Mouse (Mus musculus): ENCODE data around the gene AL732309.1. TPM values are rescaled to one million over a fixed set of nuclear protein-coding genes. Genes with fewer than 3 reads are reported as not detected.

AL732309.1 gene
- 5.5 and 5.7 TPM in 2 replicates for polyA plus RNA-seq (2016; fragmentation: Nextera tagmentation; extraction: Ambion mirVana)

GRCm38 (mm10) chr2:25246183-25247072 is at the start of gene AL732309.1:
TSS of gene AL732309.1 (minus strand) at chr2:25246863.
- peaks cover 31% of the 10 kb centered on the region for H3K27me3 ChIP-seq
- WGBS: 84% methylated on average over 10 of the region's 10 CpGs
- peaks cover 60% of the 10 kb centered on the region for H3K36me3 ChIP-seq
- H3K27ac ChIP-seq: no peak within 1 kb of the TSS
- H3K9ac ChIP-seq (replicated peaks): no peak within 1 kb of the TSS; the same call in 1 of the 2 replicates
- peaks cover 13% of the 10 kb centered on the region for H3K4me1 ChIP-seq (replicated peaks)
- no peak within 1 kb of the TSS for H3K4me3 ChIP-seq (replicated peaks)
- no peak for ATAC-seq (ENCODE audit: insufficient number of reproducible peaks, insufficient read depth, low FRiP score, low TSS enrichment, low read depth)
- no peak within 1 kb of the TSS for H3K4me2 ChIP-seq
- H3K9me3 ChIP-seq: no peaks in the 10 kb centered on the region

GRCm38 (mm10) chr2:25293706-25294105 is 47.0 kb upstream of the AL732309.1 start:
- H3K27me3 ChIP-seq: peaks cover 99% of the 10 kb centered on the region
- no peak for ATAC-seq (ENCODE audit: insufficient number of reproducible peaks, insufficient read depth, low FRiP score, low TSS enrichment, low read depth)
- H3K4me2 ChIP-seq: no peak overlapping the region
- H3K36me3 ChIP-seq: no peaks in the 10 kb centered on the region
- H3K27ac ChIP-seq: no peak overlapping the region
- no peaks in the 10 kb centered on the region for H3K9me3 ChIP-seq
- no peak overlapping the region for H3K4me3 ChIP-seq (replicated peaks)
- peaks cover 17% of the 10 kb centered on the region; the same call in 1 of the 2 replicates for H3K4me1 ChIP-seq (replicated peaks)
- 68% methylated on average over 9 of the region's 9 CpGs for WGBS
- H3K9ac ChIP-seq (replicated peaks): no peak overlapping the region

GRCm38 (mm10) chr2:25292856-25293255 is 46.2 kb upstream of the AL732309.1 start:
- no peaks in the 10 kb centered on the region for H3K9me3 ChIP-seq
- no peak overlapping the region for H3K4me3 ChIP-seq (replicated peaks)
- no peak overlapping the region for H3K9ac ChIP-seq (replicated peaks)
- WGBS: 0% methylated on average over 1 of the region's 1 CpGs
- H3K27ac ChIP-seq: no peak overlapping the region
- H3K4me2 ChIP-seq: no peak overlapping the region
- no peaks in the 10 kb centered on the region for H3K36me3 ChIP-seq
- H3K27me3 ChIP-seq: peaks cover 100% of the 10 kb centered on the region
- no peak for ATAC-seq (ENCODE audit: insufficient number of reproducible peaks, insufficient read depth, low FRiP score, low TSS enrichment, low read depth)
- H3K4me1 ChIP-seq (replicated peaks): peaks cover 17% of the 10 kb centered on the region; the same call in 1 of the 2 replicates

- H3K27me3 ChIP-seq: peaks cover 100% of the 10 kb centered on the region
- H3K9me3 ChIP-seq: no peaks in the 10 kb centered on the region
- no peak for ATAC-seq (ENCODE audit: insufficient number of reproducible peaks, insufficient read depth, low FRiP score, low TSS enrichment, low read depth)
- H3K36me3 ChIP-seq: no peaks in the 10 kb centered on the region
- H3K9ac ChIP-seq (replicated peaks): peak overlapping the region; percentile 46; the same call in 1 of the 2 replicates
- WGBS: 9% methylated on average over 36 of the region's 43 CpGs
- H3K4me2 ChIP-seq: peak overlapping the region; percentile 53
- peaks cover 17% of the 10 kb centered on the region; the same call in 1 of the 2 replicates for H3K4me1 ChIP-seq (replicated peaks)
- peak overlapping the region; percentile 31 for H3K4me3 ChIP-seq (replicated peaks)
- H3K27ac ChIP-seq: no peak overlapping the region
Observed at GRCm38 (mm10) chr2:25292054-25292544, 45.4 kb upstream of the AL732309.1 start.

GRCm38 (mm10) chr2:25291184-25292053 is 44.8 kb upstream of the AL732309.1 start:
- H3K27me3 ChIP-seq: peaks cover 100% of the 10 kb centered on the region
- H3K4me1 ChIP-seq (replicated peaks): peaks cover 17% of the 10 kb centered on the region; the same call in 1 of the 2 replicates
- H3K9ac ChIP-seq (replicated peaks): 0 out of 2 replicates have a peak overlapping the region, but pooled peaks have one; percentile 46
- H3K9me3 ChIP-seq: no peaks in the 10 kb centered on the region
- H3K4me2 ChIP-seq: peak overlapping the region; percentile 53
- peak overlapping the region; percentile 31 for H3K4me3 ChIP-seq (replicated peaks)
- ATAC-seq (ENCODE audit: insufficient number of reproducible peaks, insufficient read depth, low FRiP score, low TSS enrichment, low read depth): no peak
- no peak overlapping the region for H3K27ac ChIP-seq
- peaks cover under 1% of the 10 kb centered on the region; the same call in 1 of the 2 replicates for H3K36me3 ChIP-seq
- 4% methylated on average over 32 of the region's 32 CpGs for WGBS

- ATAC-seq (ENCODE audit: insufficient number of reproducible peaks, insufficient read depth, low FRiP score, low TSS enrichment, low read depth): no peak
- Histone ChIP-seq H3K4me1 (replicated peaks) (peaks cover 17% of the 10 kb centered on the region; the same call in 1 of the 2 replicates), H3K27me3 (peaks cover 97% of the 10 kb centered on the region), H3K36me3 (peaks cover 7% of the 10 kb centered on the region), H3K27ac (no peak overlapping the region), H3K4me3 (replicated peaks) (peak overlapping the region; percentile 31), H3K4me2 (peak overlapping the region; percentile 27), H3K9ac (replicated peaks) (no peak overlapping the region), H3K9me3 (no peaks in the 10 kb centered on the region)
- 1% methylated on average over 18 of the region's 18 CpGs for WGBS
Observed at GRCm38 (mm10) chr2:25290816-25291130, 44.1 kb upstream of the AL732309.1 start.

GRCm38 (mm10) chr2:25290101-25290815 is 43.6 kb upstream of the AL732309.1 start:
- Histone ChIP-seq H3K27ac (no peak overlapping the region), H3K27me3 (peaks cover 91% of the 10 kb centered on the region), H3K9ac (replicated peaks) (no peak overlapping the region), H3K4me2 (peak overlapping the region; percentile 27), H3K36me3 (peaks cover 12% of the 10 kb centered on the region), H3K4me1 (replicated peaks) (peaks cover 17% of the 10 kb centered on the region; the same call in 1 of the 2 replicates), H3K9me3 (no peaks in the 10 kb centered on the region), H3K4me3 (replicated peaks) (peak overlapping the region; percentile 31)
- no peak for ATAC-seq (ENCODE audit: insufficient number of reproducible peaks, insufficient read depth, low FRiP score, low TSS enrichment, low read depth)
- 2% methylated on average over 54 of the region's 54 CpGs for WGBS

GRCm38 (mm10) chr2:25289651-25290050 is 43.0 kb upstream of the AL732309.1 start, which contains the start of gene Lrrc26:
TSS of gene Lrrc26 (plus strand) at chr2:25289915.
- peak within 1 kb of the TSS; percentile 31 for H3K4me3 ChIP-seq (replicated peaks)
- H3K27me3 ChIP-seq: peaks cover 85% of the 10 kb centered on the region
- ATAC-seq (ENCODE audit: insufficient number of reproducible peaks, insufficient read depth, low FRiP score, low TSS enrichment, low read depth): no peak
- 9% methylated on average over 11 of the region's 11 CpGs for WGBS
- H3K4me2 ChIP-seq: peak within 1 kb of the TSS; percentile 27
- no peak within 1 kb of the TSS for H3K9ac ChIP-seq (replicated peaks)
- H3K4me1 ChIP-seq (replicated peaks): peaks cover 17% of the 10 kb centered on the region; the same call in 1 of the 2 replicates
- no peak within 1 kb of the TSS for H3K27ac ChIP-seq
- H3K9me3 ChIP-seq: no peaks in the 10 kb centered on the region
- peaks cover 18% of the 10 kb centered on the region for H3K36me3 ChIP-seq

GRCm38 (mm10) chr2:25288734-25289345 is 42.2 kb upstream of the AL732309.1 start:
- H3K36me3 ChIP-seq: peaks cover 26% of the 10 kb centered on the region
- H3K4me2 ChIP-seq: no peak overlapping the region
- no peak overlapping the region for H3K4me3 ChIP-seq (replicated peaks)
- no peaks in the 10 kb centered on the region for H3K9me3 ChIP-seq
- no peak for ATAC-seq (ENCODE audit: insufficient number of reproducible peaks, insufficient read depth, low FRiP score, low TSS enrichment, low read depth)
- H3K27me3 ChIP-seq: peaks cover 77% of the 10 kb centered on the region
- H3K9ac ChIP-seq (replicated peaks): no peak overlapping the region
- 76% methylated on average over 7 of the region's 7 CpGs for WGBS
- H3K4me1 ChIP-seq (replicated peaks): peaks cover 17% of the 10 kb centered on the region; the same call in 1 of the 2 replicates
- no peak overlapping the region for H3K27ac ChIP-seq

All from limb, embryonic 12.5 days (tissue).